Mouse (Mus musculus) spleen, adult 18-20 months (tissue): ENCODE results near the gene Crhr2.
A peak's percentile ranks its signal among the peaks of the same experiment; 100 is the strongest.

Source experiments
- DNase-seq, 2 experiments: peaks; one replicate each; pipeline ENCODE4 v3.0.0; 2022; ENCODE audit warnings: mixed read lengths in 2 of 2

The Crhr2 gene

DNA sequence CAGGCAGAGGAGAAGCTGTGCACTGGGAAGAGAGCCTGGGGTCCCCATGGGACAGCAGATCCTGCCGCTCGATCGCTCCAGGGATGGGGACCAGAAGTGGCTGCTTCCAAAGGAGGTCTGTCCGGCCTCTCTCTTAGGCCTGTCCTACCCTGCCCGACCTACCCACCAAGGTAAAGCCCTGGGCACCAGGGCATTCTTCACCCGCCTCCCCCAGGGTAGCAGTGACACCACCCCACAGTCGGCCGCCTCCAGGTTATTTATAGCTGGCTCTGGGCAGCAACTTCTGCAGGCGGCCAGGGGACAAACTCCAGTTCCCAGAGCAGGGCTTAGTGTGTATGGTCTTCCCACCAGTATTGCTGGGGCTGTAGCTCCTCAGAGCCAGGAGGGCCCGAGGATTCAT lies at the start of gene Crhr2:
Gene Crhr2 (minus strand): TSS at position 223 of the 400 bp plus-strand sequence.
- DNase-seq = no peak

DNA sequence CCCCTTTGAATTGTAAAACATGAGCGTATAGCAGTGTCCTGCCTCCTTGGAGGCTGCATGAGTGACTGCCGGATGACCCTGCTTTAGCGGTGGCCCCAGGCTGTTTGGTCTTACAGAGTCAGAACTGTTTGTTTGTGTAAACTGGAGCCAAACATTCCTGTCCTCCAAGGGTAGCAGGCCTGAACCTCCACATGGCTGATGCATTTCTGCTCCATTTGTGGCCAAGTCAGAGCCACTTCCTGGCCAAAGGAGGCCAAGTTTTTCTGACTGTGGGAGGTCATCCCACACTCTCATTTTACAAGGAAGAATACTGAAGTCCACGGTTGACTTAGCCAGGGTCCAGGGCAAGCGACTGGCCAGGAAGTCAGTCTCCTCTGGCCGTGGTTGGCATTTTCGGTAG lies 46.7 kb upstream of the Crhr2 start:
- DNase-seq = no peak

DNA sequence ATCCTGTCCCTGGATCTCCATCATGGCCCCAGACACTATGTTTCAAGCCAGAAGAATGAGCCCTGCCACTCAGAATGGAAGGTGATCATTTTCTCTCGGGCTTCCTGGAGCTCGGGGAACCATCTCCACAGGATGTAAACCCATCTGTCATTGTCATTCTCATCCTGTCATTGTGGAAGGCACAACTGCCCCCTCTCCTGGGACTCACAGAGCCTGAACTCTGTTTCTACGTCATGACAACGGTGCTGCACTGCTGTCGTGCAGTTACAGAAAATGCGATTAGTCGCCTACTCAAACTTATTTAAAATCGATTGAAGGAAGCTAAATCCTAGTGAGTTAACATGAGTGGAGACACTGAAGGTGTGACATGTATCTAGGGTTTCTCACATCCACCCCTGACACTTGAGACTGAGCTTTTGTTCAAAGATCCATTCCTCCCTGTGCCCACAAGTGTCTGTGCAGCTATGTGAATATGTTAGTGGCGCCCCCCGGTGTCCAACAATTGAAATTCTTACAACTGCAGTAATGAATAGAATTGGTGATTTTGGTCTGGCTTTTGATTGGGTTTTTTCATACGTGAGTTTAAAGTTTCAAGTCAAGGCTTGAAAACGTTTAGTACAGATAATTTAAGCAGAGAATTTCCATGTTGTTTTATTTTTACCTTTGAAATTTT lies 44.4 kb upstream of the Crhr2 start:
- peak in 1 of 2 experiments; percentile 14 for DNase-seq

DNA sequence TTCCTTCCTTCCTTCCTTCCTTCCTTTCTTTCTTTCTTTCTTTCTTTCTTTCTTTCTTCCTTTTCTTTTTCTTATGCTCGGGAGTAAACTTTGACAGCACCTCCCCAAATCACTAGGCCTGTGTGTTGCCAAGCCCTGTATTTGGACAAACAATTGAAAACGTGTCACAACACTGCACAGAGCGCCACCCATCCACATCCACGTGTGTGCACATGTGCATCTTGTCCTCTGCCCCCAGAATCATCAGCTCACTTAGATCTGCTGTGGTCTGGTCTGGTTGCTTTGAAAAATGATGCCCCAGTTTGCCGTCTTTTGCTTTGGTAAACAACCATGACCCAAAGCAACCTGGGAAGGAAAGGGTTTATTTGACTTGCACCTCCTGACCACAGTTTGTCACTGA lies 43.1 kb upstream of the Crhr2 start:
- DNase-seq = no peak

DNA sequence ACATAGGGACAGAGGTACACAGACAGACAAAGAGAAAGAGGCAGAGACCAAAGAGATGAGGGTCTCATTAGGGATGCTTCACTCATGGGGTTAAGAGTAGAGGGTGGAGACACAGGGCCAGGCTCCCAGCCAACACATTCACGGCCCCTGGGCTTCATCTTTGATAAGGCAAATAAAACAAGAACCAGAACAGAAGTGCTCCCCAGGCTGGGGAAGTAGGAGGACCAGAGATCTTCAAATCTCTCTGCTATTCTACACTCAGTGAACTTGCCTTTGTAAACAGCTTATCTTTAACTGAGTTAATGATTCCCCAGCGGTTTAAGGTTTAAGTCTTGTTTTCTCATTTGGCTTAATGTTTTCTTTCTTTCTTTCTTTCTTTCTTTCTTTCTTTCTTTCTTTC lies 42.6 kb upstream of the Crhr2 start:
- DNase-seq = no peak

DNA sequence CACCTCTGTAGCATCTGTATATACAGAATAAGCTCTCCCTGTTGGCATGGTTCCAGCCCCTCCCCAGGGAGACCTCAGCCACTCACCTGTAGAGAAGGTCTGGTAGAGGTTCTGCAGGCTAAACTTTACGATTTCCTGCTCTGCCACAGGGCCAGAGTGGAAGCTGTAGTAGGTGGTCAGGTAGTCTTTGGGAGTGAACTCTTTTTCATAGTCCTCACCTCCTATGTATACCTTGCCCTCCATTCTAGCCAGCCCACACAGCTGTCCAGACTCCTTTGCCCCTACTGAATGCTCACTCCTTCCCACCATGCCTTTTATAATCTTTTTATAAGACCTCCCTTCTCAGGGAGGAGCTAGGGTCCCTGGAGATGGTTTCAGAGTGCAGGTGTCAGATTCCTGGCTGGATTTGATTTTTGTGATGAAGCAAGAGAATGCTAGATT lies 41.9 kb upstream of the Crhr2 start, which contains the start of gene Inmt:
Gene Inmt (minus strand): TSS at position 303 of the 441 bp plus-strand sequence.
- no peak for DNase-seq

DNA sequence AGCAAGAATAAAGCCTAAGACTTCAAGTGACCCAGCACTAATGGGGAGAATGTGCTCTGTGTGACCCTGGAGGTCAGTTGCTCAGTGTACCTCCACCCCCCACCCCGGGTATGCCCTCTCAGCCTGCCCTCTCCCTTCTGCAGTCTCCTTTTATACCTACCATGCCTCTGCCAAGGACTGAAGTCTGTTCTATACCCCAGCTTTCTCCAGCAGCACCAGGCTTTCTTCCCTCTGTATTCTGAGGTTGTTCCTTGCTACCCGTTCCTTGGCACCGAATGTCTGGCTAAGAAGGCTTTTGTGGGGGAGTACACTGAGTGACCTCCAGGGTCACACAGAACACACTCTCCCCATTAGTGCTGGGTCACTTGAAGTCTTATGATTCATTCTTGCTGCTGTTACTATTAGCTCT lies 41.1 kb upstream of the Crhr2 start:
- no peak for DNase-seq

DNA sequence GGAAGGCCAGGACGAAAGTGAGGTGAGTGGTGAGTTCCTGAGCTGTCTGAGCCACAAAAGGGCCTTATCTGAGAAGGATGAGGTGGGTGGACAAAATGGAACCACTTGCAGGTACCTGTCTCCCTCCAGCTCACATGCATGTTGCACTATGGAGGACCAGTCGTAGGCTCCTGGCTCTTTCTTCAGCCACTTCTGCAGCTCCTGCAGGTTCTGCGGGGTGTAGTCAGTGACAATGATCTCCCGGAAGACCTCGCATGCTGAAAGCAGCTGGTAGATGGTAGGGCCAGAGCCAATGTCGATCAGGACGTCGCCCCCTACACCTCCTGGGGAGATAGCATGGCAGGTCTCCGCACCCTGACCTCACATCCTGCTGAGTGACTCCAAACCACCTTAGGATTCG lies 40.4 kb upstream of the Crhr2 start:
- DNase-seq = no peak

DNA sequence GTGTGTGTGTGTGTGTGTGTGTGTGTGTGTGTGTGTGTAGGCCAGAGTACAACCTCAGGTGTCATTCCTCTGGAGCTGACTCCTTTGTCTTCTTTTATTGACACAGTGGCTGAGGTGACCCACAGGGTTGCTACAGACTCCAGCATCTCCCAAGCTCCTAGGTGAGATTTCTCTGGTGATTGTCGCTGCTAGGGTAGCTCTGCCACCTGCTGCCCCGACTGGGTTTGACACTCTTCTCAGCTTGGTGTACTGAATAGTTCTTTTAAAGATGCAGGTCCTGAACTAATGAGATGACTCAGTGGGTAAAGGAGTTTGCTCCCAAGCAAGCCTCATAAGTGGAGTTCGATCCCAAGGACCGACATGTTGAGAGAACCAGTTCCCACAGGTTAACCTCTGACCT lies 38.8 kb upstream of the Crhr2 start:
- DNase-seq = no peak

DNA sequence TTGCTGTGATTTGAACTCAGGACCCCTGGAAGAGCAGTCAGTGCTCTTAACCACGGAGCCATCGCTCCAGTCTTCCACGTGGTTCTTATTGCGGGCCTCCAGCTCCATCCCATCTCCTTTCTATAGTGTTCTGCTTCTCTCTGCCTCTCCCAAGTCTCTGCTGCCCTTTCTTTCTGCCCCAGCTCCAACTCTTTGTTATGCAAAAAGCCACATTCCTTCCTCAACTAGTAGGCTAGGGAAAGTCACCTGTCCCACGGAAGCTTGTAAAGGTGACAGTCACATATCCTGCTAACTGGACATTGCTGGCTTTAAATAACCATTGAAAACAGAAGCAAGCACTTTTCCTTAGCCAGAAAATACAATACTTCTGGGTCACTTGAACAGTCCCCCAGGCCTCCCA lies 37.0 kb upstream of the Crhr2 start:
- DNase-seq = no peak

DNA sequence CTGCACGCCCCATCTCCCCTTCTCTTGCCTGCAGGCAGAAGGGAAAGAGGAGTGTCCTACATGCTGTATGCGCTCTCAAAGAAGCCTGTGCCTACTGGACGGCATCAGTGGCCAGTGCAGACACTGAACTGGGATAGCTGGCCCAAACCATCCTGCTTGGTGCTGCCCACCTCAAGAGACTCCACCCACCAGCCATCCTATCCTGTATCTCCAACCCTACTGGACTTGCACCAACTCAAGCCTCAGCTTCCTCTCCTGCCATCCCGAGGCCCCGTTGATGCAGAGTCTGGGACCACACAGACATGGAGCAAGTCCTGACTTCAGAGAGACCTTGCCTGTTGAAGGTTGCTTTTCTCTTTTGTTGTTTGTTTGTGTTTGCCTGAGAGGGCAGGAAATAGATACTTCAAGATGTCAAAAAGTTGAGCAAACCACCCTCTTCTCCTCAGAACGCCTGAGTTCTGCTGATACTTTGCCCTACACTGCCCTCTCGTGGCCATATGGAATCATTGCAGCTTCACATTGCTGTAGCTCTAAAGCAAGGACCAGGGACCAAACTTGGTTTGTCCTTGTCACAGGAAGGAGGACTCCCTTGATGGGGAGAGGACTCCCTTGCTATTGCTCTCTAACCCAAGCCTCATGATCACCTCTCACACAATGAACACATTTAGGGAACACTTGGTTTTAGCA lies 34.1 kb upstream of the Crhr2 start:
- peak; percentile 25 to 68 for DNase-seq

DNA sequence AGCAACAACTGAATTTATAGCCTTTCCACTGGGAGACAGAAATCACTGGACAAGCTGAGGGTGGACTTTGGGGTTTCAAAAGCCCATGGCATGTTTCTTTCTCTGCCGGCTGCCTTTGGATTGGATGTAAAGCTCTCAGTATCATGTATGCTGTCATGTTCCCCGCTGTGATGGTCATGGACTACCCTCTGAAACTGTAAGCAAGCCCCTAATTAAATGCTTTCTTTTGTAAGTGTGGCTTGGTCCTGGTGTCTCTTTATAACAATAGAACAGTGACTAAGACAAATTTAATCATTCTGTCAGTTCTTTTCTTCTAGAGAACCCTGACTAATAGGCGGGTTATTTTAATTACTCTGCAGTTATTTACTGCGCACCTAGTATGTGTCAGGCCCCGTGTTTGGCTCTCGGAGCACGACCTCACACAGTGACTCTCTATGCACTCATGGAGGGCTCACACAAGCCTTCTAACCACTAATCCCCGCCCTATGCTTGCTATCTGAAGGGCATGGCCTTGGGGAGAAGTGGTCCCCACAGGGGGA lies 30.3 kb upstream of the Crhr2 start:
- no peak for DNase-seq

DNA sequence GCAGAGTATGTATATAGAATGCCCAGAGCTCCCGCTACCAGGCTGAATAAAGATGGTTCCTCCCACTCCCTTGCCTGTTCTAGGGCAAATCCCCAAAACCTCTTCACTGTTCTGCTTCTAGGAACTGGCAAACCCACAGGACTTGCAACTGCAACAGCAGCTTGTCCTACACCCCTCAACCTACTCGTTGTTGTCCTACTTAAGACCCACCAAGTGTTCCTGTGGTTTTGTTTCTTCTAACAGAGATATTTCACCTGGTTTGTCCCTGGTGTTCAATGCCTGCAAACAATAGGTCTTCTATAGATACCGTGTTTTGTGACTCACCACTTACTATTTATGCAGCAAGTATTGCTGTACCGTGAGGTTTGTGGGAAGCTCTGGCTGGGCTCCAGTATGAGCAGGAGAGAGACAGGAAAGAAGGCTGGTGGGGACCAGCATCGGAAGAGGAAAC lies 28.5 kb upstream of the Crhr2 start:
- DNase-seq = no peak

DNA sequence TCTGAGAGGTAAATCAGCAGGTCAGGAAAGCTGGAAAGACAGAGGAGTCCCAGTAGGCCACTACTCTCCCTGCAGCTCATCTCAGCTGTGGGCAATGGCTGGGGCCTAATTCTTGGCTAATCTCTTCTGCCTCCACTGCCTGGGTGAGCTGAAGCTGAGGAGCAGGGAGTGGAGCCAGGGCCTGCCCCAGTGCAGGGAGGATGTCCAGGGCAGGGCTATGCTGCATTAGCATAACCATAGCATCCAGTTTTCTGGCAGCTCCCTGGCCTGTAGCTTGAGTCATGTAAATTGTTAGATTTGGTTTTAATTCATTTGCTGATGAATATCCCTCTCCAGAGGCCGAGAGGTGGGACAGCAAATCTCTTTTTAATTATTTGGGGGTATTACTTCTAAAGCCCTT lies 26.4 kb upstream of the Crhr2 start:
- DNase-seq = no peak

DNA sequence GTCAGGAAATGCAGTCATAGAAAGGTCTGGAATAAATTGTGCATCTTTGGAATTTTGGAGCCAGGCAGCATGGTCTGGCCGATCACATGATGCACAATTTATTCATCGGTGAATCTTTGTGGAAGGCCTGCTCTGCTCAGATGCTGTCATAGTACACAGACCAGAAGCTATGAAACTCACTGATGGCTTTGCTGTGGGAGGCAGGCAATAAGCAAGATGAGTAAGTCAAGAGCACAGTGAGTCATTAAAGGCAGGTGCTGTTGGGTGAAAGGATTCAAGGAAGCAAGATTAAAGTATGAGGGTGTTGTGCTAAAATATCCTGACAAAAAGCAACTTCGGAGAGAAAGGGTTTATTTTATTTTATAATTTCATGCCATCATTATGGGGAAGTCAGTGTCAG lies 19.4 kb upstream of the Crhr2 start:
- no peak for DNase-seq

DNA sequence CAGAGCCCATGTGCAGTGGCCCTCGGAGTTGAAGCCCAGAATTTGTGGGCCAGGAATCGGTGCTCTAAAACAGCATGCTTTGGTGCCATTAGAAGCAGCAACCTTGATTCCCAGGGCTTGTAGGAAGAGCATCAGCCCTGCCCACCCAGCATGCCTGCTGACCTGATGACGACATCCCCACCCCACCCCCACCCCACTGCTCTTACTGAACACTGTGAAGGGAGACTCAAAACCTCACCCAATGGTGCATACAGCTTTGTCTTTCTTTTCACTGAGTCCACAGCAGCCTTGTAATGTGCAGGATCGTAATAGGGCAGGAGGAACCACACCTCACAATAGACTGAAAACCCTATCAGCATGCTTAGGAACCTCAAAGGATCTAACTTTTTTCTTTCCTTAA lies 13.3 kb upstream of the Crhr2 start:
- DNase-seq = no peak

DNA sequence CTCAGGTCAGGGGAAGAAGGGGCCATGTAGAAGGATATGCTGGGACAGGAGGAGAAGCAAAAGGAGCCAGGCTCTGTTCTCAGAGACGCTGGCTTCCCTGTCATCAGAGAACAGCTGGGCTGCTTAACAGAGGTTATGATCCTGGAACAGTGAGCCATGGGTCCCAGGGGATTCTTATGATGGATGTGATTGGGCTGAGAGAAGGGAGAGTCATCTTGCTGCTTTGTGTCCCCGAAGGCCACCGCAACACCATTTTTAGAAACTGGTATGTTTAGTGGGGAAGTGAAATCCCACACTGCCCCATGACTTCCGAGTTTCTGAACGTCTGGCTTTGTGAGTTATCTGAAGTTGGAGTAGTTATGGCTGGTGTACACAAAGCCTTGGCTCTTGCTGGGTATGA lies 12.5 kb upstream of the Crhr2 start:
- DNase-seq = no peak

DNA sequence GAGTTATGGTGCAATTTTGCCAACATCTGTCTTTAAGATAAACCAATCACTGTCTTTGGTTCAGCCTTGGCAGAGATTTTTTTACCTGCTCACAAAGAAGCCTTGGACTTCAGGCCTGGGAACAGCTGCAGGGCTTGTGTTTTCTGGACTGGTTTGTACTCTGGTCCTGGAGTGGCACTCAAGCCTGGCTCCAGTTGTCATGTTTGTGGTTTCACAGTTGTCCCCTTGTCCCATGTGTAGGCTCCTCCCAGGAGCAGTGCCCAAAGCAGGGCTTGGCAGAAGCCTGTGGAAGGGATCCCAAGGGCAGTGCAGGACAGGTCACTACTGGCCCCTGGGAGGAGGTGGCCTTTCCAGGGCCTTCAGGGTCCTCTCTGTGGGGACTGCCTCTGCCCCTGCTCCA lies 5.5 kb upstream of the Crhr2 start:
- DNase-seq = no peak

DNA sequence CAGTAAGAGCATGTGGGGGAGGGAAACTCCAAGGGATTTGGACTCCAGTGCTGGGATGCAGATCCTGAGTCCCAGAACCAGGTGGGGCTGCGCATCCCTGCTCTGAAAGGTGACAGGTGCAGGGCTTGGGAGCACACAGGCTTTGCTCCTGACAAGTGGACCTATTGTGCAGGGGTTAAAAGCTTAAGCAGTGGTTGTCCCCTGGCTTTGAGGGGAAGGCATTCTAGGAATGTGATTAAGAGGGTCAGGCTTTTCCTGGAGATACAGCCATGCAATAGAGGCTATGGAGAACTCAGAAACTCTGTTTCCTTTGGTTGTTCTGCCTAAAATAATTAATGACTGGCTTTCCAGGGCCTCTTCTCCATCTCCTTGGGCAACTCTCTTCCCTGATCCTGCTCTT lies 609 bp upstream of the Crhr2 start:
- DNase-seq = no peak

DNA sequence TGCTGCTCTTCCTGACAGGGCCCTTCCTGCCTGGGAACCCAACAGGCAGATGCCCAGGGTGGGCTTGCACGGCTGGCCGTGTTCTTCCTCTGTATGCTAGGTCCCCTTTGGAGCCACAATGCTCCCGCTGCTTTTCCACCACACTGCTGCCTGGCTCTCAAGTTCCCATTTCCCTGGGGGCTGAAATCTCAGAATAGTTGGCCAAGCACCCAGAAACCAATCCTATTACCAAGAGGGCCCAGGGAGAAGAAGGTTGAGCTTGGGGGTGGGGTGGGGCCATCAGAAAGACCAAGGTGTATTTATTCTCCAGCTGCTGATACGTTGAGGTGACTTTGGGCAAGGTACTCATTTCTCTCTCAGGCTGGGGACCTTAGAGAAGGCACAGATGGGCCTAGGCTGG lies 1.5 kb downstream of the Crhr2 start:
- no peak for DNase-seq

DNA sequence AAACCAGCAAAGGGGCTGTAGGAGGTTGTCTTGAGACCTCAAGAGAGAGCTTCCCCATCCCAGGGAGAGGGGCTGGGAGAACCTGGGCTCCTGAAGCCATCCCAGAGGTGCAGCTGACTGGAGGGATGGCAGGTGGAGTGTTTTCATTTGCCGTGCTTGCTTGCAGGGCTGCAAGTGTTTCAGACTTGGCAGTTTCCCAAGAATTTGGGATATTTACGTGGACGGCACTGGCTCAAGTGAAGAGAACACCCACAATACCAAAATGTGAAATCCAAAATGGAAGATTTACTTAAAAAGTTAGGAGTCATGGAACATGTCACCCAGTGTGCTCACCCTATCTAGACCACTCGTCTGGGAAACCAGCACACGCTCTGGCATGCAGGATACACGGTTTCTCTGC lies 2.2 kb downstream of the Crhr2 start:
- DNase-seq = no peak

DNA sequence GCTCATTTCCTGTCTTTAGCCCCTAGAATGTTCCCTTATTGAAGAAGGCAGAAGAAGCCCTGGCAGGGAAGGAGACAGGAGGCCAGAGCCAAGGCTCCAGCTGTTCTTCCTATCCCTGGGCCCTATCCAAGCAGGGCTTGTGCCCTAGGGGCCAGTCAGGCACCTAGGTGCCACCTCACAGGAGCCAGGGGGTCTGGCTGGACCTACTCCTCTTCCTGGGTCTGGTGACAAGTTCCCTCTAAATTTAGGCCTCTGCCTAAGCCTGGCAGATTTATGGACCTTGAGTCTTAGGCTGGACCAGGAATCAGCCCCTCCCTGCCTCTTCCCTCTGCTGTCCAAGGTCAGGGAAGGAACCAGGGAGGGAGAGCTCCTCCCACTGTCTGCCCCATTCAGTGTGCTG lies 4.4 kb downstream of the Crhr2 start:
- DNase-seq = no peak

DNA sequence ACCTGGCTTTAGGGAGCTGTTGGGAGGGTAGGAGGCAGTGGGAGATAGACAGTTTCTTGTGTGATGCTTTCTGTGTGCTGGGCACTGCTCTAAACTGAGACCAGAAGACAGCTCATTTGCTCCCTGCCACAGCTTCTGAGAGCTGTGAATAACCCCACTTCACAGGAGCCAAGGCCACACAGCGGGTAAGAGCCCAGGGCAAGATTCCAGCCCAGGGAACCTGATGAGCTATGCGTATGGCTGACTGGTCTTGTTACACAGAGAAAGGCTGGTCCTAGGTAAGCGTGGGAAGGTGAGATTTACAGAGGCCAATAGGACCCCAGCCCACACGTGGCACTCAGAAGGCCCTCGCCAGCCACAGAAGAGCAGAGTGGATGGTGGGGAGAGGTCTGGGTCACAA lies 6.2 kb downstream of the Crhr2 start:
- no peak for DNase-seq

DNA sequence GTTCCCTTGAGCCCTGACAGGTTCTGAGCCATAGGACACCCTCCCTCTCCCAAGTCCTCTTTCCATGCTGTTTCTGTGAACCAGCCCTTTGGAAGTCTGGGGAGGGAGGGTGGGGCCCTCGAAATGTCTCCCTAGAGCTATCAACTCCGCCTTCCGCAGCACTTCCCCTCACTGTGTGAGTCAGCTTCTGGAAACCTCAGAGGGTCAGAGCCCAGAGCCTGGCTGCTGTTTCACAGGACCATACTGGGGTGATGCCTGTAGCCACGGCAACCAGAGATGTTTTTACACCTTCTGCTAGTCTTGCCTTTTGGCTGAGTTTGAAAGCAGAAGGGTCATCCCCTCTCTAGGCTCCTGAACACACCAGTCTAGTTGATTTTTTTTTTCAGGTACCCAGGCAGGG lies 9.8 kb downstream of the Crhr2 start:
- DNase-seq = no peak
